Mouse (Mus musculus): Measurements from ENCODE around the gene Slc12a1.

Gene Slc12a1

GRCm38 (mm10) chr2:125254630-125255029 is 102.3 kb downstream of the Slc12a1 start:
- no peak for DNase-seq (ENCODE audit: low spot score in 2 of 2)

GRCm38 (mm10) chr2:125255886-125256285 is 103.6 kb downstream of the Slc12a1 start:
- no peak for DNase-seq (ENCODE audit: low spot score in 2 of 2)

DNA sequence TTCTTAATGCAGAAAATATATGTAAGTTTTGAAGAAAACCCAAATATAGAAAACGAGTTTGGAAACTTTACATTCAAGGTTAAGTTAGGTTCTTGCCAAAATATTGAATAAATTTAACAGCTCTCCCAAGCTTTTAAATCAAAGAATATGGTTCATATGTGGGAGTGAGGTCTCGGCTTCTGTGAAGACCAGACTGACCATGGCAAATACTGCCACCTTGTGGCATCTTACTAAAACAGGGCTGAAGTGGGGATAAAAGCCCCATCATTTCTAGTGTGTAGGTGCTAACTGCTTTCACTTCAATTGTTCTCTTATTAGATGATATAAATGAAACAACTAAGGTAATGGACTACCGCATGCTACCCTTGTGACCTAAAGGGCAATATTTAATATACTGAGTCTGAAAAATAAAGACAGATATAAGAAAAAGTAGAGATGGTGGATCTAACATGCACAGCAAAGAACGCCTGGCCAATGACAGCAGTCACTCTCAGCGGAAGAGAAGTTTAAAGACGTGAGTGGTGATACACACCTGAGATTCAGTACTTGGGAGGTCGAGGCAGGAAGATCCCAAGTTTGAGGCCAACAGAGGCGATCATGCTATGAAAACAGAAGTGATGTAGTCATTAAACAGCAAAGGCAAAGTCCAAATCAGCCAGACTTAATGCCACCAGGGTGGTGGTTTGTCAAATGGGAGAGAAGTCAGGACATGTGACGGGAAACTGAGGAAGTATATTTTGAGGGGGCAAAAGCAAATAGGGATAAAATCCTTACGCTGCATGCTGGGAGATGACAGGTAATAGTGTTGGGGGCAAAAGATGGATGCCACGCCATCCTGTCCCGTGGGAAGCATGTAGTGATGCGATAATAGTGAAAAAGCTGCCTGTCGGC is 107.2 kb downstream of the Slc12a1 start:
- DNase-seq (ENCODE audit: low spot score in 2 of 2) = peak in 1 of 2 experiments; percentile 38

DNA sequence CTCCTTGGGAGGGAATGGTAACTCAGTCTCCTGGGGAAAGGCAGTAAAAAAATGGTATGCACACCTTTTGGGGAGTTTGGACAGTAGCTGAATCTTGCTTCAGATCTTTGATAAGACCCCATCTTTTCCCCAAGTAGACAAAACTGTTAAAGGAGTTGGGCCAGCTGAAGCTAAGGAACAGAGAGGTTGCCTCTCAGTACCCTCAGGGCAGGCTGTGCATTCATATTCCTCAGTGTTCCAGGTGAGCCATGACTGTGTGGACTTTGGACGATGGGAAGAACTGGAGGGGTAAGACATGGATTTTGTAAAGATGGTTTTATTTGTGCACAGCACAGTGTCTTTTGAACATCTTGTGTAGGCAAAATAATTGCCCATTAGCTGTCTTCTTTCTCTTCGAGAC is 108.0 kb downstream of the Slc12a1 start:
- DNase-seq (ENCODE audit: low spot score in 2 of 2) = no peak

DNA sequence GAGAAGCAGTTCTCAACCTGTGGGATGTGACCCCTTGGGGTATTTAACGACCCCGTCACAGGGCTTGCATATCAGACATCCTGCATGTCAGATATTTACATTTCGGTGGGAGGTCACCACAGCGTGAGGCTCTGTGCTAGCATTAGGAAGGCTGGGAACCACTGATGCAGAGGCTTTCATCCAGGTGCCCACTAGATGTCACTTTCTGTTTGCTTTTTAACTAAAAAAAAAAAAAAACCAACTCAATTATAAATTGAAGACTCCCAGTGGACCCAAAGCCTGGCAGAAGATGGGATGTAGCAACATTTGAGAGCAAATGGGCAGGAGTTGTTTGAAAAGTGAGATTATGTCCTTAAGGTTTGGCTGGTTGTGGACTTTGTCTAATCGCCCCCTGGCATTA is 110.8 kb downstream of the Slc12a1 start:
- no peak for DNase-seq (ENCODE audit: low spot score in 2 of 2)

DNA sequence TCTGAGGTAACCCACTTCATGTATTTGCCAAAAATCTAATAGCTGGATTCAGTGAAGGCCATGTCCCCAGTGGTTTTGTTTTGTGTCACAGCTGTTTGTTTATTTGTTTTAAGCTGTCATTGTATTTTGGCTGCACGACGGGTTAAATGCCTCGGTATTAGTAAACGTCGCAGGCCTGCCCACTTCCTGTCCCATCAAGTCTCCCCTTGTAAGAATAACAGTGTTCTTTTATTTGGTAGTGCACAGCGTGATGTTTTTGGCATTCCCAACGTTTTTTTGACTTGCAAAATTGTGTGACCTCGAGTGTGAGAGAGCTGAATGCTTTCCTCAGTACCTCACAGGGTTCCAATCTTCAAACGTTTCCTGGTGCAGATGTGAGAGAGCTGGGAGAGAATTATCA is 111.4 kb downstream of the Slc12a1 start:
- DNase-seq (ENCODE audit: low spot score in 2 of 2) = no peak

- no peak for DNase-seq (ENCODE audit: low spot score in 2 of 2)
Observed at GRCm38 (mm10) chr2:125268876-125269275, 116.6 kb downstream of the Slc12a1 start.

DNA sequence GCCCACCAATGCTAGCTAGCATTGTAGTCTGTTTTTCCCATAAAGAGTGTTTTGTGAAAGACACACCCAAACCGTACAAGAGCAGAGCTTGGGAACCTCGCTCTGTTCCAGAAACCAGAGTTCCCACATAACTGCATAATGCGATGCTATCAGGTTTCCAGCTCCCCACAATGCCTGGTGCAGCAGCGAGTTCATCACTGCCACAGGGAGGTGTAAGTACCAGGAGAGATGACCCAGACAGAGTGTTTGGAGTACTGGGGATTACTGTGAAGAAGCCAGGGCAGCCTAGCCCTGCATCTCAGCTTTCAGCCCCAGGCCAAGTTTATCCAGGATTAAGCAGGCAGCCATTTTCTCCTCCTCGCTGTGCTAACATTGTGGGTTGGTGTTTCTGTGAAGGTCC is 123.3 kb downstream of the Slc12a1 start:
- no peak for DNase-seq (ENCODE audit: low spot score in 2 of 2)

DNA sequence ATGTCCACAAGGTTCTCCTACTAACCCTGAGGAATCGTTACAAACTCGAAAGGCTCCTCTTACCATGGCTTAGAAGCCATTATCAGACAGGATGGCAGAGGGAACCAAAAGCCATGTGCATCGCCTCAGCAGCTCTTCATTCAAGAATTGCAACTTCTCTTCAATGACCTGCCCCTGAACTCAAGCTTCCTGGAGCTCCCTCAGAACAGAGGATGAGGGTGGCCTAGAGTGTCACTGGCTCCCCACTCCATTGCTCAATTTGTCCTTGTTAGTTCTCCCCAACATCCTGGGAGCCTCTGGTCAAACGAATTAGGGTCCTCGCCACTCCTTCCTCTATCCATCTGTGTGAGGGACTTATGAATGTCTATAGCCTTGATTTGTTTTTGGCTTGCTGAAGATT is 124.4 kb downstream of the Slc12a1 start:
- no peak for DNase-seq (ENCODE audit: low spot score in 2 of 2)

- no peak for DNase-seq (ENCODE audit: low spot score in 2 of 2)
Observed at GRCm38 (mm10) chr2:125278474-125278873, 126.2 kb downstream of the Slc12a1 start.

Data from spleen, postnatal 36 days (tissue).